Mouse (Mus musculus) liver, embryonic 14.5 days (tissue): ENCODE data around the gene Cd3e. TPM values are rescaled to one million over a fixed set of nuclear protein-coding genes. Genes with fewer than 3 reads are reported as not detected.
"Not testable (repeated sequence)": the region's sequence is repeated elsewhere in the genome, so short reads cannot be mapped to it uniquely, and the experiment has no call there.

Experiments
- ATAC-seq: fragments of 200-750 bp; cut with Nextera tagmentation; 2 replicates; pipeline ENCODE4 v1.8.0; 2017; ENCODE audit warnings: moderate number of reproducible peaks, mild to moderate bottlenecking, moderate library complexity; ENCODE audit not compliant: insufficient read depth
- DNase-seq, 3 experiments: peaks; one replicate each; pipeline ENCODE4 v3.0.0-alpha.2; 2012 to 2013; ENCODE audit warnings: low read depth in 3 of 3, low spot score in 3 of 3
- H3K27ac ChIP-seq: fragments of 300-500 bp; sonication (generic); 2 replicates; pipeline ENCODE4 v1.5.1; 2014; ENCODE audit warnings: moderate library complexity, mild to moderate bottlenecking, control low read depth, inconsistent platforms
- H3K27me3 ChIP-seq: fragments of 300-500 bp; sonication (generic); 2 replicates; pipeline ENCODE4 v1.6.1; 2014; ENCODE audit warnings: mild to moderate bottlenecking, low read length, moderate library complexity; ENCODE audit not compliant: control insufficient read depth, insufficient read depth
- H3K36me3 ChIP-seq: fragments of 300-500 bp; sonication (generic); replicated peaks from 2 replicates; pipeline ENCODE4 v1.6.1; 2014; ENCODE audit warnings: low read depth; ENCODE audit not compliant: control insufficient read depth, insufficient read depth
- H3K4me1 ChIP-seq, 2 experiments: fragments of 200-500 bp in 1 of 2; fragments of 300-500 bp in 1 of 2; sonication (generic) in 1 of 2; replicated peaks; 2 replicates each; pipeline ENCODE4 v1.6.1; 2012 to 2014; ENCODE audit warnings: antibody characterized with exemption in 1 of 2, inconsistent platforms in 1 of 2, low read length in 1 of 2; ENCODE audit not compliant: control insufficient read depth in 2 of 2, insufficient read depth in 2 of 2
- H3K4me2 ChIP-seq: fragments of 300-500 bp; sonication (generic); 2 replicates; pipeline ENCODE4 v1.6.1; 2014; ENCODE audit warnings: low read depth, mild to moderate bottlenecking, control low read depth, moderate library complexity
- H3K4me3 ChIP-seq, 2 experiments: fragments of 200-500 bp in 1 of 2; fragments of 300-500 bp in 1 of 2; sonication (generic) in 1 of 2; 2 replicates each; pipeline ENCODE4 v1.5.1; 2012 to 2014; ENCODE audit warnings: low read depth in 2 of 2, low read length in 2 of 2, mild to moderate bottlenecking in 2 of 2, control low read depth in 1 of 2, inconsistent platforms in 1 of 2, moderate library complexity in 1 of 2; ENCODE audit not compliant: insufficient read depth in 1 of 2
- H3K9ac ChIP-seq: fragments of 300-500 bp; sonication (generic); replicated peaks from 2 replicates; pipeline ENCODE4 v1.6.1; 2014; ENCODE audit warnings: mild to moderate bottlenecking, control low read depth, moderate library complexity
- H3K9me3 ChIP-seq: fragments of 300-500 bp; sonication (generic); 2 replicates; pipeline ENCODE4 v1.6.1; 2016; ENCODE audit warnings: low read length, mixed read lengths; ENCODE audit not compliant: control insufficient read depth
- CTCF ChIP-seq: IDR thresholded peaks from 2 replicates; pipeline ENCODE4 v1.5.1; 2016; ENCODE audit warnings: antibody characterized with exemption, low read depth, control low read depth
- EP300 ChIP-seq: IDR thresholded peaks from 2 replicates; pipeline ENCODE4 v1.6.1; 2016; ENCODE audit warnings: antibody characterized with exemption, low read depth
- WGBS: fragments of 180-500 bp; shearing (Covaris S2); extraction: QIAGEN DNeasy Blood & Tissue Kit; methylation state at CpG from one replicate; pipeline ENCODE4 v1.1.7; 2014; ENCODE audit not compliant: insufficient replicate concordance; 5-methylcytosine and 5-hydroxymethylcytosine counted together
- polyA plus RNA-seq, 2 experiments: library from polyadenylated mRNA; depleted of rRNA in 1 of 2; stranded (reverse) in 1 of 2; unstranded in 1 of 2; fragments of >200 nt; fragmentation: Nextera tagmentation in 1 of 2; extraction: Ambion mirVana in 1 of 2; gene quantifications; 2 replicates each; pipeline versions ENCODE4 v1.2.1 to v1.2.3; 2012 to 2014

Cd3e gene
- polyA plus RNA-seq, 2 experiments: not detected

DNA sequence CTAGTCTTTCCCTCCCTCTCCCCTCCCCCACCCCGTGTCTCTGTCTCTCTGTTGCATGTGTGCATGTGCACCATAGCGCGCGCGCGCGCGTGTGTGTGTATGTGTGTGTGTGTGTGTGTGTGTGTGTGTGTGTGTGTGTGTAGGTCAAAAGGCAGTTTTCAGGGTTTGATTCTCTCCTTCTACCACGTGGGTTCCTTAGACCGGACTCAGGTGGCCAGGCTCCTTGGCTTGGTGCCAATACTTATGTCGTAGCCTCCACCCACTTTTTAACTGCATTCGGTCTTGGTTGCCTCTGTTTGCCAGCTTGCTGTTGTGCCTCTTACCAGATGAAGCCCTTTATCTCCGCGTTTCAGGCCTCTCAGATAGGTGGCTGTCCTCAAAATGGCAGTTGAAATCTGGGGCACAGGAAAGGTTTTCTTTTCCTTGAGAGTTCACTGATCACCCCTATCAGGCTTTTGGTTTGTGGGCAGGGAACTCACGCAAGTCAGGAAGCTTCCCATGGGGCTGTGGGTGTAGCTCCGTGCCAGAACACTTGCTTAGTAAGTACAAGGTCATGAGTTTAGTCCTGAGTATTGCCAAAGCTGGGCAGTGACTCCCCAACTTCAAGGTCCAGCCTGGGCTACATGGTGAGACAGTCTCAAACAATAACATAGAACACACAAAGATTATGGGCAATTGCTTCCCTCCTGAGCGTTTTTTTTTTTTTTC, 31.9 kb upstream of the Cd3e start:
- DNase-seq: peak in 2 of 3 experiments; percentile 7 to 25
- H3K27ac ChIP-seq: no peak overlapping the region
- 22% methylated on average over 17 of the region's 17 CpGs for WGBS
- H3K9ac ChIP-seq: no peak overlapping the region
- TF ChIP-seq EP300: peak; percentile 59
- no peak for TF ChIP-seq CTCF
- peak overlapping the region; percentile 43 for H3K4me2 ChIP-seq
- peak; percentile 50; the same call in 1 of the 2 replicates for ATAC-seq
- H3K36me3 ChIP-seq: no peaks in the 10 kb centered on the region
- peaks cover 23% of the 10 kb centered on the region for H3K27me3 ChIP-seq
- H3K4me3 ChIP-seq: no peak overlapping the region
- H3K9me3 ChIP-seq: no peaks in the 10 kb centered on the region
- peaks cover 0 to 5% of the 10 kb centered on the region in 2 experiments; a peak in 1 of 4 replicates for H3K4me1 ChIP-seq

DNA sequence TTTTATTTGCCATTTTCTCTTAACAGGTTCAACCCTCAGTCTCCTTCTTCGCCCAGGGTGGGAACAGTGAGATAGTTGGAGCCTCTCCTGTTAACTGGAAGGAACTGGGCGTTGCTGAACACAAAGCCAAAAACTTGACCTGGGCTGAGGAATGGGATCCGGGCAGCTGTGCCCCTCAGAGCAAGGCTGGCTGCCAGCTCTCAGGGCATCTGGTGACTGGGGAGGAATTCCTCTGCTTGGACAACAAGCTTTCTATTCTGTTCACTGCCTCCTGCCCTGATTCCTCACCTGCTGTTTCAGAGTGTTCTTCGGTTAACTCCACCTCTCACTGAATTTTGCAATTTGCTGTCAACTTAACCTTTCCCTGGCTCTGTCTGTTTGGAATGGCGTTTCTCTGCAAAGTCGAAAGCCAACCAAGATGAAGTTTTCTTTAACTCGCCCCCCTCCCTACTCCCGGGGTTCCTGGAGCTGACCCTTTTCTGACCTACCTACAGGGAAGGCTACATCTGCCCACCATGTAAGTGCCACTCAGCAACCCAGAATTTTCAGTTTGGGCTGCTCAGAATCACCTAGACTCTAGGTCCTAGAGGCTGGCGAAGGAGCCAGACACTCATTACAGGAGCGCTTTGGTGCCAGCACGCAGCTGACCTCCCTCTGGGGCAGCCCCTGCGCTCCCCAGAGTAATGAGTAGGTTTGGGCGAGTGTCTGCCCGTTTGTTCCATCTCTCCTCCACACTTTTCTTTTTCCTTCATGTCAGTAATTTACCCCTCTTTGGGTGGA, 30.8 kb upstream of the Cd3e start:
- DNase-seq (no peak), ATAC-seq (no peak)
- H3K36me3 ChIP-seq: no peaks in the 10 kb centered on the region

DNA sequence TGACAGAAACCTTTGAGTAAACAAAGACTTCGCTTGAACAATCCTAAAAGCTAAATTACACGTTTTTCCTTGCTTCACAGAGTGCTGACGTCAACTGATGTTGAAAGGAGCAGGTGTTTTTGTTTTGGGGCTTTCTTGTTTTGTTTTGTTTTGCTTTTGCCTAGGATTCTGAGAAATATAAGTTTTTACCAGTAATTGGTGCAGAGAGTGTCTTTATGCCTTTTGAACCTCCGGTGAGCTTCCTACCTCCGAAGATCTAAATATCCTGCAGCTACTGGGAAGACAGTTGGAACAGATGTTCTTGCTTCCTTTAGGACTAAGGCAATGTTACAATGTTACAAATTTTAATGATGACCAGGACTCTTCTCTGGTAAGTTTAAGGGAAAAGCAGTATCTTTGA, 30.1 kb upstream of the Cd3e start, which contains the start of gene Mpzl2:
Gene Mpzl2, plus strand, starts transcription at position 301 of the 400 bp plus-strand sequence.
- peak within 1 kb of the TSS in 1 of 2 experiments; percentile 14; a peak in 2 of 4 replicates for H3K4me3 ChIP-seq
- no peak within 1 kb of the TSS for H3K9ac ChIP-seq
- no peak for ATAC-seq
- H3K4me2 ChIP-seq: peak within 1 kb of the TSS; percentile 43
- H3K4me1 ChIP-seq: peaks cover 0 to 5% of the 10 kb centered on the region in 2 experiments; a peak in 1 of 4 replicates
- no peak within 1 kb of the TSS; the same call in 1 of the 2 replicates for H3K27ac ChIP-seq
- DNase-seq: no peak
- no peaks in the 10 kb centered on the region for H3K36me3 ChIP-seq
- TF ChIP-seq EP300 (no peak), CTCF (no peak)
- 41% methylated on average over 5 of the region's 5 CpGs for WGBS
- no peaks in the 10 kb centered on the region for H3K9me3 ChIP-seq
- peaks cover 23% of the 10 kb centered on the region for H3K27me3 ChIP-seq

More for the DNA sequence above, 30.8 kb upstream of the Cd3e start:
- Histone ChIP-seq H3K27me3 (peaks cover 23% of the 10 kb centered on the region), H3K4me3 (peak overlapping the region in 1 of 2 experiments; percentile 14; a peak in 2 of 4 replicates), H3K9ac (no peak overlapping the region), H3K4me2 (peak overlapping the region; percentile 43), H3K4me1 (peaks cover 0 to 5% of the 10 kb centered on the region in 2 experiments; a peak in 1 of 4 replicates), H3K27ac (no peak overlapping the region; the same call in 1 of the 2 replicates), H3K9me3 (no peaks in the 10 kb centered on the region)
- TF ChIP-seq CTCF (no peak), EP300 (no peak)
- 11% methylated on average over 14 of the region's 14 CpGs for WGBS

DNA sequence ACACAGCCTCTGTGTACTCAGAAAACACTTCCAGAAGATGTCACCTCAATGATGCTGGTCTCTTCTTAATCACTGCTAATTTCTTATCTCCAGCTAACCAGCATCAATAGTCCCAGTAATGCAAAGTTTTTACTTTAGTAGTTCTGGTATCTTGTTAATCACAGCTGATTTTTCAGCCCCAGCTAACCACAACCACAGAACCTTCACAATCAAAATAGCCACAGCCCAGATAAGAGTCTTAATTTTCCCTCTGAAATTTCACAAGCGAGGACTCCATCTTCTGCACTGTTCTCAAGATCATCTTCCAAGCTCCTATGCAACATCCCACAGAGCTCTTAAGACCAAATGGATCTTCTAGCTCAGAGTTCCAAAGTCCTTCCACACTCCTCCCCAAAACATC, 28.4 kb upstream of the Cd3e start:
- WGBS: 37% methylated on average over 1 of the region's 1 CpGs
- not testable (repeated sequence) for H3K4me1 ChIP-seq, H3K9me3 ChIP-seq, H3K27ac ChIP-seq, H3K36me3 ChIP-seq, ATAC-seq, H3K4me3 ChIP-seq, H3K9ac ChIP-seq, H3K4me2 ChIP-seq, DNase-seq
- H3K27me3 ChIP-seq: peaks cover 20% of the 10 kb centered on the region

DNA sequence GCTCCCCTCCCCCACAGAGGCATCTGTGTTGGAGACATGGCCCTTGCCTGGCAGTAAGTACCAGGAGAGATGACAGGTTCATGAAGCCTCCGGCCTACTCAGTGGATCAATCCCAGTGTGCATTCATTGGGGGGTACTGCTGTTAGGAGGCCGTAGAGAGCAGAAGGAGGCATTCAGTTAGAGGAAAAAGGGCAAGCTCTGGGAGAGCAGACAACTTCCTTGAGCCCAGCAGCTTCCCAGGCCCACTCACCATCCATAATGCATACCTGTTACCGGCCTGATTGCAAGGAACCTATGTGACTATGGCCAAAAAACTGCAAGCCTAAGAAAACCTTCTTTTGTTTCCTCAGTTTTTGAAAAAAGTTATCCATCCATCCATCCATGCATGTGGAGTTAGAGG, 25.1 kb upstream of the Cd3e start:
- Histone ChIP-seq H3K27ac (no peak overlapping the region), H3K9me3 (no peaks in the 10 kb centered on the region), H3K9ac (no peak overlapping the region), H3K4me3 (no peak overlapping the region), H3K27me3 (no peaks in the 10 kb centered on the region), H3K4me1 (no peaks in the 10 kb centered on the region), H3K4me2 (no peak overlapping the region), H3K36me3 (no peaks in the 10 kb centered on the region)
- ATAC-seq (no peak), DNase-seq (no peak)
- TF ChIP-seq CTCF (no peak), EP300 (no peak)
- 46% methylated on average over 3 of the region's 3 CpGs for WGBS
